Mouse (Mus musculus): ENCODE results near the gene Ces1a.

- TF ChIP-seq CTCF (IDR thresholded peaks at IDR 0.05) = no peak
- no peak for TF ChIP-seq POLR2A (IDR thresholded peaks at IDR 0.05; ENCODE audit: insufficient read depth, low read depth, low read length)
Observed at GRCm38 (mm10) chr8:93048092-93048491, at the start of gene Ces1a.
